Mouse (Mus musculus) heart, embryonic 14.5 days (tissue): ENCODE data around the gene Arl15. TPM values are rescaled to one million over a fixed set of nuclear protein-coding genes. Genes with fewer than 3 reads are reported as not detected.

ENCODE experiments used
- ATAC-seq: fragments of 200-750 bp; cut with Nextera tagmentation; 2 replicates; pipeline ENCODE4 v1.8.0; 2017; ENCODE audit warnings: low read depth, moderate TSS enrichment; ENCODE audit not compliant: insufficient number of reproducible peaks, insufficient read depth, low FRiP score
- H3K27ac ChIP-seq, 2 experiments: fragments of 200-500 bp in 1 of 2; fragments of 300-500 bp in 1 of 2; sonication (generic) in 1 of 2; replicated peaks in 1 of 2; 2 replicates each; pipeline ENCODE4 v1.5.1; 2012 to 2014; ENCODE audit warnings: low read depth in 2 of 2, low read length in 2 of 2, control low read depth in 1 of 2, mild to moderate bottlenecking in 1 of 2, mixed read lengths in 1 of 2; ENCODE audit not compliant: control insufficient read depth in 1 of 2, insufficient read depth in 1 of 2
- H3K27me3 ChIP-seq: fragments of 300-500 bp; sonication (generic); 2 replicates; pipeline ENCODE4 v1.6.1; 2014; ENCODE audit warnings: mild to moderate bottlenecking, low read length, control low read depth; ENCODE audit not compliant: control insufficient read depth, insufficient read depth
- H3K36me3 ChIP-seq: fragments of 300-500 bp; sonication (generic); 2 replicates; pipeline ENCODE4 v1.6.1; 2014; ENCODE audit warnings: mild to moderate bottlenecking, control low read depth, low read length, mixed read lengths; ENCODE audit not compliant: control insufficient read depth, insufficient read depth
- H3K4me1 ChIP-seq, 2 experiments: fragments of 200-500 bp in 1 of 2; fragments of 300-500 bp in 1 of 2; sonication (generic) in 1 of 2; 2 replicates each; pipeline ENCODE4 v1.6.1; 2012 to 2014; ENCODE audit warnings: low read length in 2 of 2, control low read depth in 1 of 2, mixed read lengths in 1 of 2; ENCODE audit not compliant: control insufficient read depth in 2 of 2, insufficient read depth in 2 of 2
- H3K4me2 ChIP-seq: fragments of 300-500 bp; sonication (generic); 2 replicates; pipeline ENCODE4 v1.6.1; 2014; ENCODE audit warnings: mild to moderate bottlenecking, low read length
- H3K4me3 ChIP-seq, 2 experiments: fragments of 200-500 bp in 1 of 2; fragments of 300-500 bp in 1 of 2; sonication (generic) in 1 of 2; 2 replicates each; pipeline ENCODE4 v1.5.1; 2012 to 2014; ENCODE audit warnings: low read length in 2 of 2, mild to moderate bottlenecking in 2 of 2, control low read depth in 1 of 2, low read depth in 1 of 2, moderate library complexity in 1 of 2; ENCODE audit not compliant: control insufficient read depth in 1 of 2, insufficient read depth in 1 of 2
- H3K9ac ChIP-seq: fragments of 300-500 bp; sonication (generic); 2 replicates; pipeline ENCODE4 v1.6.1; 2014; ENCODE audit warnings: mild to moderate bottlenecking, low read length
- H3K9me3 ChIP-seq: fragments of 300-500 bp; sonication (generic); 2 replicates; pipeline ENCODE4 v1.6.1; 2016; ENCODE audit warnings: low read length, control low read depth; ENCODE audit not compliant: control insufficient read depth
- WGBS: fragments of 180-500 bp; shearing (Covaris S2); extraction: QIAGEN DNeasy Blood & Tissue Kit; methylation state at CpG from one replicate; pipeline ENCODE4 v1.1.7; 2014; 5-methylcytosine and 5-hydroxymethylcytosine counted together
- polyA plus RNA-seq: library from polyadenylated mRNA; unstranded; fragments of >200 nt; fragmentation: Nextera tagmentation; extraction: Ambion mirVana; gene quantifications from 2 replicates; pipeline ENCODE4 v1.2.1, GENCODE M21; 2014

The Arl15 gene
- polyA plus RNA-seq, 1 experiment from 2014 or later: 8.3 TPM

DNA sequence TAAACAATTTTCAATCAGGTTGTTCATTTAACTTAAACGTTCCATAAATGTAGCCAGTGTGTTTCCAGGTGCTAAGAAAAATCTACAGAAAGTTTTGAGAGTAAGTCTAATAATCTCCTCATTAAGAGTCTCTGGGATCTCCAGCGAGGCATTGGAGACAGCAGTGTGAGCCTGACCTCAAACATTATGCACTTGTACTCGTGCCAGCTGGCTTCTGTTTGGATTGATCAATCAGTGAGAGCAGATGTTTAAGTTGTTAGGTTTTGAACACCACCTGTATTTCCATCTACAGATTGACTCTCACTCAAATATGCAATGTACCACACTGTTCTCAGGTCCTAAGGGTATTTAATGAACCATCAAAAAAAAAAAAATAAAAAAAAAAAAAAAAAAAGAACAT is 28.9 kb upstream of the Arl15 start:
- WGBS: 62% methylated on average over 3 of the region's 3 CpGs
- Histone ChIP-seq H3K27ac (no peak overlapping the region), H3K9ac (no peak overlapping the region), H3K27me3 (no peaks in the 10 kb centered on the region), H3K4me1 (no peaks in the 10 kb centered on the region), H3K4me3 (no peak overlapping the region), H3K4me2 (no peak overlapping the region), H3K9me3 (no peaks in the 10 kb centered on the region), H3K36me3 (no peaks in the 10 kb centered on the region)
- ATAC-seq: no peak

DNA sequence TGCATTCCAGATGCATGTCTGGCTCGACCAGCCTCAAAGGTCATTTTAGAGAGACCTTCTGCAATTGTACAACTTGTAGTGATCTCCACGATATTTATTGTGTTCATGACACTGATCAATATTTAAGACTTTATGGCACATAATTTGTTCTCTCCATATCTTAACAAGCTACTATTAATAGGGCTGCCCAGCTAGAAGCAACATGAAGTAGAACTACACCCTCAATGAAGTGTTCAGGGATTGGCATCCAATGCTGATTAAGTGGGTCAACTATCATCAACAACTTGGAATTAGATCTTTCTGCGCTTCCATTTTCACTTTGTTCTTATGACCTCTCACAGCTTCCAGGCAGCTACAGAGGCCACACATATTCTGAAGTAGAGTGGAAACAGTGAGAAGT is 24.5 kb upstream of the Arl15 start:
- H3K36me3 ChIP-seq: no peaks in the 10 kb centered on the region
- H3K4me1 ChIP-seq: no peaks in the 10 kb centered on the region
- H3K9me3 ChIP-seq: no peaks in the 10 kb centered on the region
- no peak overlapping the region for H3K27ac ChIP-seq
- no peak overlapping the region for H3K9ac ChIP-seq
- ATAC-seq: no peak
- no peaks in the 10 kb centered on the region for H3K27me3 ChIP-seq
- WGBS: 71% methylated on average over 3 of the region's 3 CpGs
- H3K4me3 ChIP-seq: no peak overlapping the region
- H3K4me2 ChIP-seq: no peak overlapping the region

DNA sequence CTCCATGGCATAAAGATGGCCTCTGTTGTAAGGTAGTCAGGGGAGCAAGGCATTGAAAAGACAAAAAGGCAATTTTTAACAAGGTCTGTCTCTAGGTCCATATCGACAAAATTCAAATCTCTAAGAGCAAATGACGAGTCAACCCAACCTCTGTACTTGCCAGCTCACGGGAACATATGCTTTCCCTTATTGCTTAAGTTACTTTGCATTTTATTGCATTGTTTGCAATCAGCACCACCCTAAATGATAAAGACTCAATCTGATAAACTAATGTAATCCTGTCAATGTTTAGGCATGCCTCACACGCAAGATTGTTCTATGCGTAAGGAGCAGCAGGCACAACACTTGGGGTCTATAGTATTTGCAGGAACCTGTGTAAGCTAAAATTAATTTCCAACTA is 24.0 kb upstream of the Arl15 start:
- WGBS: 90% methylated on average over 5 of the region's 5 CpGs

GRCm38 (mm10) chr13:113771340-113771739 is 23.0 kb upstream of the Arl15 start:
- H3K27me3 ChIP-seq: no peaks in the 10 kb centered on the region
- no peak overlapping the region for H3K9ac ChIP-seq
- no peak overlapping the region for H3K4me2 ChIP-seq
- no peaks in the 10 kb centered on the region for H3K4me1 ChIP-seq
- H3K27ac ChIP-seq: no peak overlapping the region
- 27% methylated on average over 1 of the region's 1 CpGs for WGBS
- H3K36me3 ChIP-seq: no peaks in the 10 kb centered on the region
- no peak overlapping the region for H3K4me3 ChIP-seq
- H3K9me3 ChIP-seq: no peaks in the 10 kb centered on the region
- ATAC-seq: no peak

More for the DNA sequence above, 24.0 kb upstream of the Arl15 start:
- H3K4me1 ChIP-seq: no peaks in the 10 kb centered on the region
- H3K4me3 ChIP-seq: no peak overlapping the region
- ATAC-seq: no peak
- H3K27ac ChIP-seq: no peak overlapping the region
- H3K36me3 ChIP-seq: no peaks in the 10 kb centered on the region
- no peak overlapping the region for H3K9ac ChIP-seq
- H3K27me3 ChIP-seq: no peaks in the 10 kb centered on the region
- H3K4me2 ChIP-seq: no peak overlapping the region
- no peaks in the 10 kb centered on the region for H3K9me3 ChIP-seq

GRCm38 (mm10) chr13:113774799-113775198 is 19.5 kb upstream of the Arl15 start:
- no peak for ATAC-seq
- no peak overlapping the region for H3K27ac ChIP-seq
- H3K9ac ChIP-seq: no peak overlapping the region
- no peaks in the 10 kb centered on the region for H3K4me1 ChIP-seq
- H3K9me3 ChIP-seq: no peaks in the 10 kb centered on the region
- H3K36me3 ChIP-seq: no peaks in the 10 kb centered on the region
- 87% methylated on average over 8 of the region's 8 CpGs for WGBS
- no peak overlapping the region for H3K4me2 ChIP-seq
- H3K4me3 ChIP-seq: no peak overlapping the region
- H3K27me3 ChIP-seq: no peaks in the 10 kb centered on the region

DNA sequence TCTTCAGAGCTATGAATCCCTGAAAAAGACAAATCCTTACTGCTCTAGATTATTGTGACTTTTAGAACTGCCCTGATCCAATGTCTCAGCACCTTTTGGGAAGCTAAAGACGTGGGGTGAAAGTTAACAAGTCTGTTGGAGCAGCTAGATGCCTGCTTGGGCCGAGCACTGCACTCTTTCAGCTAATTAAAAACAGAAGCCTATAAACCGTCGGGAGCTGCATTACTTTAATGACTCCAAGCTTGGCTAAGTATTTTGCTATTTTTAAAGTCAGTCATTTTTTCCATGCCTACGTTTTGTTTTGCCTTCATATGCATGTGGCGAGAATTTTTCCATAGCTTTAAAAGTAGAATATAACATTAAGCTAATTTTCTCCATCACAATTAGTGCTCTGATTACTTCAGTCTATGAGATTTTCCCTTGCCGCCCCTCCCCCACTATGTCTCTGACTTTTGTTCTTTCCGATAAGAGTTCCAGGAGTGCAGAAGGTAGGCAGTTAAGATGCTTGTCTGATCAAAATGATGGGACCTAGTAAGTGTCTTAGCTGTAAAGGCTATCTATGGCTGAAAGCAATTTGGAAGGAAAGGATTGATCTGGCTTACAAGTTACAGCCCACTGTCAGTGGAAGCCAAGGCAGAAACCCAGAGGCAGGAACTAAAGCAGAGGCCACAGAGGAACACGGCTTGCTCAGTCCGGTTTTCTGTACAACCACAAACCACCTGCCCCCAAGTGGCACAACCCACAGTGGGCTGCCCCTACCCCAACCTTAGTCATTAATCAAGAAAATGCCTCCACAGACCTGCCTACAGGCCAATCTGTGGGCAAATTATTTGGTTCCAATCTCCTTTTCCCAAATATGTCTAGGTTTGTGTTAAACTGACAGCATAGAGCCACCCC is 18.8 kb upstream of the Arl15 start:
- no peak overlapping the region for H3K4me2 ChIP-seq
- H3K9ac ChIP-seq: no peak overlapping the region
- no peaks in the 10 kb centered on the region for H3K27me3 ChIP-seq
- ATAC-seq: no peak
- no peaks in the 10 kb centered on the region for H3K9me3 ChIP-seq
- H3K4me3 ChIP-seq: no peak overlapping the region
- no peaks in the 10 kb centered on the region for H3K4me1 ChIP-seq
- H3K27ac ChIP-seq: no peak overlapping the region
- WGBS: 67% methylated on average over 10 of the region's 10 CpGs
- H3K36me3 ChIP-seq: no peaks in the 10 kb centered on the region

DNA sequence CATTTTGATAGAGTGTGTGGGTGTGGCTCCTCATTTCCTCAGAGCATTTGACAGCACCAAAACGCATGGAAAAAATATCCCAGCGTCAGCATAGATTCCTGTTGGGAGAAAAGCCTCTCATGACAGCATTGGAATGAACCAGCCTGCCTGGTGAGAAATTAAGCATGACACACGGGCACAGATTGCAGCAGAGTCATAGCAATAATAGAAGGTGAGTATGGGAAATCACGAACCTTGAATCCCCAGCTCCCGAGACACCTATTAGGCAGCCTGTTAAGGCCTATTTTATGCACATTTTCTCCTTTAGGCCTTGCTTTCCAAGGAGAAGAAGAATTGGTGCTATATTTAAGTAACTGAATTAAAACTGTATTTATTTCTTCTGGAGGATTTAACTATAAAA is 8.5 kb upstream of the Arl15 start:
- H3K36me3 ChIP-seq: no peaks in the 10 kb centered on the region
- H3K4me2 ChIP-seq: no peak overlapping the region
- H3K9ac ChIP-seq: no peak overlapping the region
- 75% methylated on average over 5 of the region's 5 CpGs for WGBS
- no peak overlapping the region for H3K4me3 ChIP-seq
- no peak overlapping the region for H3K27ac ChIP-seq
- H3K9me3 ChIP-seq: no peaks in the 10 kb centered on the region
- ATAC-seq: no peak
- H3K4me1 ChIP-seq: peaks cover 0 to 1% of the 10 kb centered on the region in 2 experiments; a peak in 1 of 4 replicates
- H3K27me3 ChIP-seq: no peaks in the 10 kb centered on the region

DNA sequence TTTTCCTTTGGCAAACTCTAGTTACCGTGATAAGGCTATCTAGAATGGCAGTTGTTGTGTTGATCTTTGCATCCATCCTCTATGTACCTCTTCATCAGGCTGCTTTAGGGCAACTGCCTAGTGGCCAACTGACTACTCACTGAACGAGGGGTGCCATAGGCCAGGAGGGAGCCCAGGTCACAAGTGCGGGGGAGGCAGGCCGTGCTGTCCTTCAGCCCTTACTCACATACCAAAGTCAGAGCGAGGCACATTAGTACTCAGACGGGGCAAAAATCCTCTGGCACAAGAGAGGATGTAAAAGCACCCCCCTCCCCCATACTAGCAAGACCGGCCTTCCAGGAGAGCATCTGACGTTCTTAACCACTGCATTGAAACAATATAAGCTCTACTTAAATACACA is 7.2 kb upstream of the Arl15 start:
- Histone ChIP-seq H3K4me2 (no peak overlapping the region), H3K36me3 (no peaks in the 10 kb centered on the region), H3K4me3 (no peak overlapping the region), H3K27me3 (no peaks in the 10 kb centered on the region), H3K4me1 (no peaks in the 10 kb centered on the region; a peak in 1 of 4 replicates), H3K9me3 (no peaks in the 10 kb centered on the region), H3K9ac (no peak overlapping the region), H3K27ac (no peak overlapping the region)
- WGBS: 72% methylated on average over 8 of the region's 8 CpGs
- no peak for ATAC-seq
